Mouse (Mus musculus) bone marrow, adult 2 months (tissue): Measurements from ENCODE around the gene Nos1ap.

Experiments used
- CTCF ChIP-seq: fragments of 200-500 bp; IDR thresholded peaks from 2 replicates; pipeline ENCODE4 v1.5.1; 2011; ENCODE audit warnings: low read length, control low read depth; ENCODE audit not compliant: control insufficient read depth, insufficient read depth
- POLR2A ChIP-seq: fragments of 200-500 bp; IDR thresholded peaks from 2 replicates; pipeline ENCODE4 v1.6.1; 2011; ENCODE audit warnings: low read depth, mild to moderate bottlenecking, control low read depth, low read length, borderline replicate concordance; ENCODE audit not compliant: control insufficient read depth

DNA sequence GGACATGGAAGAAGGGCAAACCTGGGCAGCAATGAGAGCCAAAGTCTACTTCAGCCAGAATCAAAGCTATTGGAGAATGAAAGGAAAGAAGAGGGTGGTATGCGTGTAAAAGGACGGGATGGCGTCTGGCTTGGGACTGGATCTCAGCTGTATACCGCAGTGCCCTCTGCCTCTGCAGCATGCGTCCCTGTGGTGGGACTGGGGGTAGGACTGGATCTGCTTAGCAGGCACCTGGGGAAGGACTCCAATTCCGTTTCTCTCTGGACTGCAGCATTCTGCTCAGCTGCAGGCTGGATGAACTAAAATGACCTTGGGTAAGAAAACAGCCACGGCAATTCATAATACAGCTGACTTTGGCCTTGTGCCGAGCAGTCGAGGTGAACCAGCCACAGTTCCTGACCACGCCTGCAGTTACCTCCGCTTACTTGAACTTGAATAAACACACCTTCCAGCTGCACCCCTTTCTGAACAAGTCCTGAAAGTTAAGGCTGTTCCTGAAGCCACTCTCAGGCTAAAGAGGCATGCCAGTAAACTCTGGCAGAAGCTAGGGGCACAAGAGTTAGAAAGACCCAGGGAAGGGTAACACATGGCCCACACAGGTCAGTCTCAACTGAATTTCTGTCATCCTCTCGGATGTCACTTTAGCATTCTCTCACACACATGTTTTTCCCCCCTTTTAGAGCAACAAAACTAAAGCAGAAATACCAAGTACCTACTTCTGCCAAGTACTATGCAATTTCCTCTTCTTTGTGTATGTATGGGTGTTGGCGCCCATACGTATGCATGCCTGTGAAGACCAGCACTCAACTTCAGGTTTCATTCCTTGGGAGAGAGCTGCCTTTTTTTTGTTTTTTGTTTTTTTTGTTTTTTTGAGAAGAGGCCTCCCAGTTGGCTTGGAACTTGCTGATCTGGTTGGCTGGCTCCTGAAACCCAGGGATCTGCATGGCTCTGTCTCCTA lies 196.6 kb downstream of the Nos1ap start:
- TF ChIP-seq CTCF (no peak), POLR2A (no peak)
